Comparison of ENCODE assay signal across 12 mouse cellular contexts in genomic region chr14:57701915-57702477, GRCm38 (mm10). TPM values are rescaled to one million over a fixed set of nuclear protein-coding genes. Genes with fewer than 3 reads are reported as not detected.
A peak's percentile ranks its signal among the peaks of the same experiment; 100 is the strongest.
DNase-seq lines count a peak whose midpoint lies in the region; ATAC-seq lines count a peak whose summit lies in the region.
"Had no signal": no experiment of that assay in that cellular context is flagged by ENCODE, and none has a peak within 500 bp of the region (broad histone marks: within the 10 kb centered on the region; RNA-seq: fewer than 3 reads in every experiment).

No protein-coding gene starts in this region.

- no peak overlapping the region for H3K4me3 ChIP-seq in lung, embryonic 15.5 days
- no peak overlapping the region for H3K4me3 ChIP-seq in intestine, embryonic 15.5 days (replicated peaks)
- H3K4me3 ChIP-seq in neural tube, embryonic 15.5 days (replicated peaks): no peak overlapping the region

- no peak overlapping the region for H3K4me2 ChIP-seq in lung, embryonic 15.5 days
- H3K4me2 ChIP-seq in intestine, embryonic 15.5 days (replicated peaks): no peak overlapping the region
- H3K4me2 ChIP-seq in neural tube, embryonic 15.5 days: no peak overlapping the region

- H3K27ac ChIP-seq in lung, embryonic 15.5 days: peak overlapping the region; percentile 63
- 0 out of 2 replicates have a peak overlapping the region, but pooled peaks have one; percentile 54 for H3K27ac ChIP-seq in intestine, embryonic 15.5 days
- peak overlapping the region; percentile 30; the same call in 1 of the 2 replicates for H3K27ac ChIP-seq in neural tube, embryonic 15.5 days (replicated peaks)

- H3K9ac ChIP-seq in lung, embryonic 15.5 days: no peak overlapping the region
- H3K9ac ChIP-seq in intestine, embryonic 15.5 days: no peak overlapping the region
- no peak overlapping the region for H3K9ac ChIP-seq in neural tube, embryonic 15.5 days (replicated peaks)

- H3K4me1 ChIP-seq in lung, embryonic 15.5 days: peaks cover 15% of the 10 kb centered on the region; the same call in 1 of the 2 replicates
- H3K4me1 ChIP-seq in intestine, embryonic 15.5 days (replicated peaks): peaks cover 3% of the 10 kb centered on the region
- H3K4me1 ChIP-seq in neural tube, embryonic 15.5 days: peaks cover 8% of the 10 kb centered on the region

- 60% methylated on average over 12 of the region's 12 CpGs for WGBS in lung, embryonic 15.5 days
- 63% methylated on average over 12 of the region's 12 CpGs for WGBS in intestine, embryonic 15.5 days
- 53% methylated on average over 12 of the region's 12 CpGs for WGBS in neural tube, embryonic 15.5 days

- ATAC-seq in lung, embryonic 15.5 days (ENCODE audit: borderline replicate concordance, extremely low read depth, low FRiP score, low TSS enrichment): peak; percentile 64
- ATAC-seq in intestine, embryonic 15.5 days: peak; percentile 91
- ATAC-seq in neural tube, embryonic 15.5 days (ENCODE audit: low FRiP score): no peak

- no peaks in the 10 kb centered on the region for H3K27me3 ChIP-seq in lung, embryonic 15.5 days
- no peaks in the 10 kb centered on the region for H3K27me3 ChIP-seq in intestine, embryonic 15.5 days (replicated peaks)
- H3K27me3 ChIP-seq in neural tube, embryonic 15.5 days (replicated peaks): no peaks in the 10 kb centered on the region

- DNase-seq in lung, postnatal 25 days (ENCODE audit: low spot score): no peak
- DNase-seq in fibroblast of lung, adult 2 months (ENCODE audit: low read depth): peak; percentile 57
- DNase-seq in urinary bladder, postnatal 25 days (ENCODE audit: low spot score): no peak
- DNase-seq in kidney, postnatal 36 days: no peak
- DNase-seq in thymus, postnatal 4 days: no peak
- DNase-seq: gastrocnemius, postnatal 14 days; kidney, postnatal 10 days; right cerebral cortex, postnatal 25 days had no signal

- H3K9me3 ChIP-seq in lung, embryonic 15.5 days: no peaks in the 10 kb centered on the region
- H3K9me3 ChIP-seq in intestine, embryonic 15.5 days: no peaks in the 10 kb centered on the region
- no peaks in the 10 kb centered on the region for H3K9me3 ChIP-seq in neural tube, embryonic 15.5 days (replicated peaks)

- peaks cover 36% of the 10 kb centered on the region for H3K36me3 ChIP-seq in lung, embryonic 15.5 days
- peaks cover 17% of the 10 kb centered on the region for H3K36me3 ChIP-seq in intestine, embryonic 15.5 days
- H3K36me3 ChIP-seq in neural tube, embryonic 15.5 days: peaks cover 18% of the 10 kb centered on the region; the same call in 1 of the 2 replicates

RNA-seq across cellular contexts. Expression of gene Xpo4, which starts 36.8 kb away (rescaled TPM):
- 21.4 and 23.4 TPM in 2 replicates for polyA plus RNA-seq in lung, embryonic 15.5 days (2015; fragmentation: Nextera tagmentation; extraction: Ambion mirVana)
- polyA plus RNA-seq in intestine, embryonic 15.5 days (2015; fragmentation: Nextera tagmentation; extraction: Ambion mirVana): 22.2 and 23.4 TPM in 2 replicates
- 11.0 and 13.3 TPM in 2 replicates for polyA plus RNA-seq in neural tube, embryonic 15.5 days (2015; fragmentation: Nextera tagmentation; extraction: Ambion mirVana)

RNA-seq across cellular contexts. Expression of gene Gm49361, which starts 43.9 kb away (rescaled TPM):
- polyA plus RNA-seq in lung, embryonic 15.5 days (2015; fragmentation: Nextera tagmentation; extraction: Ambion mirVana): not detected in 2 replicates
- polyA plus RNA-seq in intestine, embryonic 15.5 days (2015; fragmentation: Nextera tagmentation; extraction: Ambion mirVana): 0.05 TPM in 1 of 2 replicates, not detected in the other
- not detected in 2 replicates for polyA plus RNA-seq in neural tube, embryonic 15.5 days (2015; fragmentation: Nextera tagmentation; extraction: Ambion mirVana)
- polyA plus RNA-seq: liver, embryonic 16.5 days had no signal

RNA-seq across cellular contexts. Expression of gene Lats2, which starts 56.2 kb away (rescaled TPM):
- polyA plus RNA-seq in lung, embryonic 15.5 days (2015; fragmentation: Nextera tagmentation; extraction: Ambion mirVana): 23.8 and 25.6 TPM in 2 replicates
- polyA plus RNA-seq in intestine, embryonic 15.5 days (2015; fragmentation: Nextera tagmentation; extraction: Ambion mirVana): 16.2 and 16.9 TPM in 2 replicates
- 5.8 and 8.5 TPM in 2 replicates for polyA plus RNA-seq in neural tube, embryonic 15.5 days (2015; fragmentation: Nextera tagmentation; extraction: Ambion mirVana)
